Mouse (Mus musculus): Measurements from ENCODE around the gene Cnst. TPM values are rescaled to one million over a fixed set of nuclear protein-coding genes. Genes with fewer than 3 reads are reported as not detected.

The Cnst gene
- total RNA-seq, 4 experiments from 2014 or later = 18.4 to 30.6 (median 23.5) TPM

GRCm38 (mm10) chr1:179598386-179598785 lies 52.2 kb downstream of the Cnst start:
- DNase-seq = no peak

GRCm38 (mm10) chr1:179604526-179604925 lies 58.4 kb downstream of the Cnst start:
- no peak for DNase-seq

DNA sequence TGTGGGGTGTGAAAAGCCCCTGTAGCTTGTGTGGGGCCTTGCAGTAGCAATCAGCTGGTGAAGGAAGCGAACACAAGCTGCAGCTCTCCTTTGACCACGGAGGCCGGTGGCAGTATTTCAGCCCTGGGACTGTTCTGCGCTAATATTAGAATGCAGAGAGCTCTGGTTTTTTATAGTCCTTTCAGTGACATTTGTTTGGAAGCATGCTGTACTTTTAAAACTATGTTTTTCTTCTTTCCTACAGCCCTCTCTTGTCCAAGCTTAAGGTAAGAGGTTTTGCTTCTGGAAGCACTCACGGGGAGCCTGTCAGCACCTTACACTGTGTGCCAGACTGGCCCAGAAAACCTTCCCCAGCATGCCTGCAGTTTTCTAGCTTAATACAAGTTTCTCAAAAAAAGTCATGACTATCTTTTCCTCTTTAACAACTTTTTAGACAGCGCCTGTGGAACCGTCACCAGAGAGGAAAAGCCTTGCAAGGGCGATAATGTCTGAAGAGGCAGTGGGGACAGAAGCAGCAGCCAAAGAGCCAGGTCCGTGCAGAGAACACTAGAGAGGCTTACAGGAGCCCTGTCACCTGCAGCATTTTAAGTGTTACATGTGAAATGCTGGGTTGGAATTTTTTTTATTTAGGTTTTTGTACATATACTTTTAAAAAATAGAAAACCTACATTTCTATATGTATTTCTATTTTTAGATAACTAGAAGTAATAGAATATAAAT lies 60.0 kb downstream of the Cnst start:
- no peak for DNase-seq

DNA sequence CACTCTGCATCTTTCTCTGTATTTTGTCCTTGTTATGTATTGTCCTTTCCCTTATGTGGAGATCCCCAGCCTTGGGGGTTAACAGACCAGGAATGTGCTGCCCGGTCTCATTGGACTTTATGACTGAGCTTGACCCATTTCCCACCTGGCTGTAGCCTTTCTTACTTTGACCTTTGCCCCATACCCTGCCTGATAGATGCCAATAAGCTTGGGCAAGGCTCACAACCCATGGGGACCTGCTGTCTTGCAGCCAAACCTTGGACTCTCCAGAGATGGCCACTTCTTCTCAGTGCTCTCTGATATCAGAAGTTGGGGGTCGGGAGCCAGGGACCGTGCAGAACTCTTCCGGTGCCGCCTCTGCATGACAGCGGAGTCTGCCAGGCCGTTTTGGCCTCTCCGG lies 62.4 kb downstream of the Cnst start:
- DNase-seq = no peak

GRCm38 (mm10) chr1:179609724-179610505 lies 63.7 kb downstream of the Cnst start:
- no peak for DNase-seq

GRCm38 (mm10) chr1:179611182-179611581 lies 65.0 kb downstream of the Cnst start:
- DNase-seq = no peak

DNA sequence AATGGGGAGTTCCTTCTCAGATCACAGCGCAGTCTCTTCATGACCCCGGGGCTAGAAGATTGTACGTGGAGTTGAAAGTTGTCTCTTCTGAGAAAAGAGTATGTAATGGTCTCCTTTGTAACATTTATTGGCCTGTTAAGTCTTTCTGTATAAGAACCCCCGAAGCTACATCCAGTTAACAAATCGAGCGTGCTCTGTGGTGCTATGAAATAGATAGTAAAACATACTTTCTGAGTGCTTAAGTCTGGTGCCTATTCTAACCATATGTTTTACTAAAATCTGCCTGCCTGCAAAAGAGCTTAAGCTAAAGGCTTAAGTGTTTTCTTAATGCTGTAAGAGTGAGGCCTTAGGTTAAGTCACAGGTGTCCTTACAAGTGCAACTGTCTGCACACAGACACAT lies 66.2 kb downstream of the Cnst start:
- DNase-seq = no peak

GRCm38 (mm10) chr1:179612986-179613505 lies 66.9 kb downstream of the Cnst start:
- DNase-seq = no peak

GRCm38 (mm10) chr1:179617426-179617825 lies 71.3 kb downstream of the Cnst start:
- no peak for DNase-seq

DNA sequence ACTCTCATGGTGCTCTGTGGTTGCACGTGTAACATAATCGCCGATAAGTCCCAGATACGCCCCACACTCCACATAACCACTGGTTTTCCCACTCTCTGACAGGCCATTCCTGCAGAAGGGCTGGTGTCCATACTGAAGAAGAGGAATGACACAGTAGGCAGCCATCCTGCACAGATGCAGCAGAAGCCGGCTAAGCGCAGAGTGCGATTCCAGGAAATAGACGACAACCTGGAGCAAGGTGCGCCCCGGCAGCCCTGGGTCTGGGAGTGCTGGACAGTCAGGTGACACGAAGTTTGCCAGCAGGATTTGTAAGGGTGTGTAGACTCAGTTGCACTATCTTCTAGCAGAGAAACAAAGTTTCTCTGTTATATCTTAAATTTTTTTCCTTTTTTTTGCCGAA lies 76.5 kb downstream of the Cnst start:
- no peak for DNase-seq

DNA sequence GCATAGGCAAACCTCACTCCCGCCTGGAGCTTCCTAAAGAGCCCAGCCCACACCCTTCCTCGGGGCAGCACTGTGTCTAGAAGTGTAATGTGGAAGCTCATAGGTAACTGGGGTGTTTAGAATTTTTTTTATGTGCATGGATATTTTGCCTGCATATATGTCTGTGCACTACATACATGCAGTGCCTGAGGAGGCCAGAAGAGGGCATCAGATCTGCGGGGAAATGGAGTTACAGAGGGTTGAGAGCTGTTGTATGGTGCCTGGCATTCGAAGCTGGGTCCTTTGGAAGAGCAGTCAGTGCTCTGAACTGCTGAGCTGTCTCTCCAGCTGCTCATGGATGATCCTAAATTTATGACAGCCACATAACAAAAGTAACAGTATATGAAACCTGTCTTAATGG lies 77.5 kb downstream of the Cnst start:
- DNase-seq = no peak

- no peak for DNase-seq
Observed at GRCm38 (mm10) chr1:179624354-179624753, 78.2 kb downstream of the Cnst start.

- DNase-seq = no peak
Observed at GRCm38 (mm10) chr1:179627855-179628254, 81.7 kb downstream of the Cnst start.

DNA sequence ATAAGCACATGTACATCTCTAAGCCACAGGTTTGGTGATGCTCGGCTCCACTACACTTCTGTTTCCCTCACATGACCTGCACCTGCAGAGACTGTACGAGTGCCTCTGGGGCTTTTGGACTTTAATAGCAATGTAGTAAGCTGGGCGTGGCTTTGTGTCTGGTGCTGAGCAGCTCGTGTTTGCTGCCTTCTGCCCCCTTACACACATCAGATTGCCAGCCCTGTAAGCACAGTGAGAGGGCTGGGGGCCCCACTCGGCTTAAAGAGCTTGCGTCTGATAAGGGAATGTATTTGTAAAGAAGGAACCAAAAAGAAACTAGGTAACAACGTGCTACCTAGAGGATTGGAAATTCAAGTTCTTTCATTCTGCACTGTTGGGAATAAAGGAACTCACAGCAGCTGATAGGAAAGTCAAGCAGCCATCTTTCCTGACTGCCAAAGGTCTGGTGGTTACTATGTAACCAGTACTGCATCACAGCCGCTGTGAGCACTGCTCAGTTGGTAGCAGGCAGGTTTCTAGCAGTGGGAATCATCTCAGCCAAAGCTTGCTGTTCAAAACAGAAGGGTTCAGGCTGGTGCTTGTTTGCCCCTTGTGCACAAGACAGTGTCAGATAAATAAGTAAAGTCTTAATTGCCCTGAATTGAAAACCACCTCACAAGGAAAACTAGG lies 82.4 kb downstream of the Cnst start:
- no peak for DNase-seq

- no peak for DNase-seq
Observed at GRCm38 (mm10) chr1:179629276-179629675, 83.1 kb downstream of the Cnst start.

- DNase-seq = no peak
Observed at GRCm38 (mm10) chr1:179632746-179633413, 86.7 kb downstream of the Cnst start.

DNA sequence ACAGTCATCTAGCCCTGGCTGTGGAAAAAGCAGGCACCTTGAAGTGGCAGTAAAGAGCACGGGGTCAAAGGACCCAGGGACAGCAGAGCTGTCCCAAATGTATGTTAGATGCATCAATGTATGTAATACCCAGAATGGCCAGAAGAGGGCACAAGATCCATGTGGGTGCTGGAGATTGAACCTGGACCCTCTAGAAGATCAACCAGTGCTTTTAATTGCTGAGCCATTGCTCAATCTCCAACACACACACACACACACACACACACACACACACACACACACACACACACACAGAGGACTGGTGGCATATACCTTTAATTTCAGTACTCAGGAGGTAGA lies 87.2 kb downstream of the Cnst start:
- no peak for DNase-seq

- peak; percentile 48 for DNase-seq
Observed at GRCm38 (mm10) chr1:179634159-179634558, 88.0 kb downstream of the Cnst start.

GRCm38 (mm10) chr1:179642726-179643125 lies 96.6 kb downstream of the Cnst start:
- no peak for DNase-seq

GRCm38 (mm10) chr1:179644151-179644550 lies 98.0 kb downstream of the Cnst start:
- DNase-seq = no peak

GRCm38 (mm10) chr1:179645101-179645979 lies 99.2 kb downstream of the Cnst start:
- peak; percentile 55 for DNase-seq

- DNase-seq = no peak
Observed at GRCm38 (mm10) chr1:179645980-179646268, 99.8 kb downstream of the Cnst start.

All from adrenal gland, adult 8-10 months (tissue).